Mouse (Mus musculus) granulocyte monocyte progenitor cell, adult 5-6 weeks (primary cell): Measurements from ENCODE around the gene Prcp. TPM values are rescaled to one million over a fixed set of nuclear protein-coding genes. Genes with fewer than 3 reads are reported as not detected.
"Not testable (repeated sequence)": the region's sequence is repeated elsewhere in the genome, so short reads cannot be mapped to it uniquely, and the experiment has no call there.

Experiments
- ATAC-seq: replicated peaks from 2 replicates; pipeline ENCODE4 v1.8.0; 2016; ENCODE audit warnings: mild to moderate bottlenecking, moderate TSS enrichment, inconsistent platforms; ENCODE audit not compliant: poor library complexity, severe bottlenecking
- total RNA-seq, 2 experiments: library from RNA; stranded (forward) in 1 of 2; stranded (reverse) in 1 of 2; fragments of 200-712, 200-1000 nt in 1 of 2; fragments of >200 nt in 1 of 2; fragmentation: Nextera tagmentation in 1 of 2; gene quantifications; 2 replicates each; pipeline ENCODE4 v1.2.3; 2014 to 2017

Prcp gene
- total RNA-seq, 2 experiments from 2014 or later, result 46.4 to 70.4 TPM

DNA sequence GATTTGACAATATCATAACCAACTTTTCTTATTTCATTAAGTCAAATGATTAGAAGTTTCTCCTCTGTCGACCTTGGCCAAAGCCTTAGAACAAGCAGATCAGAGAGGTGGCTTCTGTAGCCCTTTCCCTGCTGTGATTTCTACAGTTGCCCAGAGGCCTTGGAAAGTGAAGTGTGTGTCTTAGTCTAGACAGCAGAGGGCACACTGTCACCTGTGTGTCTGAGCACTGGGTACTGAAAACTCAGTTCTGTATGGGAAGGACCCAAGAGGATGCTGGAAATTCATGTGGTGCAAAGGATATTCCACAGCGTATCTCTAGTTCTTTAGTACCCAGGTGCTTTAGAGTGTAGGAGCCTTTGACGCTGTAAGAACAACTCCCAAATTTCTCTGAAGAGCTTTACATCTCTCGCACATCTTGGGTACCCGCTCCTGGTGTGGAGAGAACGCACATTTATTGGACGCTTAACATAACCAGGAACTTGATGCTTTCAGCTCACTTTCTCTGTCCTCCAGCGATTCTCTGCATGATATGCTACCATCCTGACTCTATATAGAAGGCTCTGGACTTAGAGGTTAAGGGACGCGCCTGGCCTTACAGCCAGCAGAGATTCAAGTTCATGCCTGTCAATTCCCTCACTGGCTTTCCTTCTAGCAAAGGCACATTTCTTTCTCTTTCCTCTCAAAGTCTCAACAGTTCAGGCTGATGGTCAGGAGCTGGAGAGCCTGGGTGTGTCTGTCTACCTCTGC lies 93.3 kb downstream of the Prcp start:
- ATAC-seq, result peak; percentile 80

GRCm38 (mm10) chr7:92977429-92977828 lies 103.2 kb downstream of the Prcp start:
- peak; percentile 59 for ATAC-seq

DNA sequence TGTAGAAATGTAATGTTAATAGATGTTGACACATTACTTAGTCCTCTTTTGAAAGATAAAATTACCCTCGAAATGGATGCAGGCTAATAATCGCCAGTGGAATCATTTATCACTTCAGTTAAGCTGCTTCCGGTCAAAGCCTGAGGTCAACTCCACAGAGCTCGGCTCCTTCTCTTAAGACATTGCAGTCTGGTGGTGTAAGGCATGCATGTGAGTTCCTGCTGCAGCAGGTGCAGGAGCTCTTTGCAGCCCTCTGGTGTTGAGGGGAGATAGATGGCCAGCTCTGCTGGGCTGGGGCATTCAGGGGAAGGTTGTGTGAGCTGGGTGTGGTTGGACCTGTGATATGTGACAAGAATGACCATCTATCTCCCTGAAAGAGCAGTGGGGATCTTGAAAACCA lies 104.0 kb downstream of the Prcp start:
- ATAC-seq, result peak; percentile 57

- ATAC-seq, result not testable (repeated sequence)
Observed at GRCm38 (mm10) chr7:92978720-92979119, 104.5 kb downstream of the Prcp start.

- ATAC-seq, result peak; percentile 83
Observed at GRCm38 (mm10) chr7:92980741-92981140, 106.5 kb downstream of the Prcp start.

GRCm38 (mm10) chr7:92981864-92982263 lies 107.6 kb downstream of the Prcp start:
- no peak for ATAC-seq

Other genes starting within 250 kb of the Prcp start
- gene Ankrd42, start 237.3 kb upstream of the Prcp start, total RNA-seq (2014; fragmentation: Nextera tagmentation), result not detected in 2 replicates
- 0.65 TPM in 1 of 2 replicates, not detected in the other for gene Ankrd42, start 237.3 kb upstream of the Prcp start, total RNA-seq (2017)
- gene Pcf11, start 204.5 kb upstream of the Prcp start, total RNA-seq (2014; fragmentation: Nextera tagmentation), result 36.0 and 69.1 TPM in 2 replicates
- 63.5 and 68.6 TPM in 2 replicates for gene Pcf11, start 204.5 kb upstream of the Prcp start, total RNA-seq (2017)
- not detected in 2 replicates for gene Rab30, start 132.9 kb upstream of the Prcp start, total RNA-seq (2014; fragmentation: Nextera tagmentation)
- 0.13 TPM in 1 of 2 replicates, not detected in the other for gene Rab30, start 132.9 kb upstream of the Prcp start, total RNA-seq (2017)
- gene Ddias, start 223 bp upstream of the Prcp start, total RNA-seq (2014; fragmentation: Nextera tagmentation), result 7.9 and 19.5 TPM in 2 replicates
- gene Ddias, start 223 bp upstream of the Prcp start, total RNA-seq (2017), result 10.9 and 13.7 TPM in 2 replicates
- gene Fam181b, start 205.4 kb downstream of the Prcp start, total RNA-seq (2014; fragmentation: Nextera tagmentation), result not detected in 2 replicates
- gene Fam181b, start 205.4 kb downstream of the Prcp start, total RNA-seq (2017), result not detected in 2 replicates